Mouse (Mus musculus) left cerebral cortex, postnatal 25 days (tissue): Measurements from ENCODE around the gene Nrxn2. TPM values are rescaled to one million over a fixed set of nuclear protein-coding genes. Genes with fewer than 3 reads are reported as not detected.
A peak's percentile ranks its signal among the peaks of the same experiment; 100 is the strongest.

Source experiments
- DNase-seq, 2 experiments: peaks; one replicate each; pipeline ENCODE4 v3.0.0; 2022; ENCODE audit warnings: low spot score in 2 of 2, mixed read lengths in 1 of 2
- intact Hi-C: fragments of 180-260 bp; cut with DNase I; formaldehyde crosslinking; loops from one replicate; pipeline ENCODE4 v1.15.1; 2025
- total RNA-seq, 2 experiments: library from RNA; stranded (reverse); gene quantifications; 2 replicates each; pipeline ENCODE4 v1.2.3; 2021

Gene Nrxn2
- total RNA-seq, 2 experiments from 2014 or later, result 627 to 654 TPM

DNA sequence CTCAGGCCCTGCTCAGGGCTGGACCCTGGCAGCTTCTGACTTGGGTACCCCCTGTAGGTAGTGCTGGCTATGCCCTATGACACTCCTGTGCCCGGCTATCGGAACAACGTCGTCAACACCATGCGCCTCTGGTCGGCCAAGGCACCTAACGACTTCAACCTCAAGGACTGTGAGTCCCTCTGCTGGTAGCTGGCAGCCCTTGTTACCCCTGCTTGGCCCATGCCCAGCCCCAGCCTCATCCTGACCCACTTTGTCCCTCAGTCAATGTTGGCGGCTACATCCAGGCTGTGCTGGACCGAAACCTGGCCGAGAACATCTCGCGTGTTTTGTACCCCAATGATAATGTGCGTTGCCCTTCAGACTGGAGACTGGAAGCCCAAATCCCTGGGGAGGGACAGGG is 30.5 kb upstream of the Nrxn2 start:
- intact Hi-C loops, result no loop called here
- DNase-seq, result no peak

- intact Hi-C loops, result no loop called here
- no peak for DNase-seq
Measured at GRCm38 (mm10) chr19:6389803-6390202, 28.7 kb upstream of the Nrxn2 start.

GRCm38 (mm10) chr19:6390251-6390650 is 28.3 kb upstream of the Nrxn2 start:
- intact Hi-C loops, result no loop called here
- DNase-seq, result no peak

DNA sequence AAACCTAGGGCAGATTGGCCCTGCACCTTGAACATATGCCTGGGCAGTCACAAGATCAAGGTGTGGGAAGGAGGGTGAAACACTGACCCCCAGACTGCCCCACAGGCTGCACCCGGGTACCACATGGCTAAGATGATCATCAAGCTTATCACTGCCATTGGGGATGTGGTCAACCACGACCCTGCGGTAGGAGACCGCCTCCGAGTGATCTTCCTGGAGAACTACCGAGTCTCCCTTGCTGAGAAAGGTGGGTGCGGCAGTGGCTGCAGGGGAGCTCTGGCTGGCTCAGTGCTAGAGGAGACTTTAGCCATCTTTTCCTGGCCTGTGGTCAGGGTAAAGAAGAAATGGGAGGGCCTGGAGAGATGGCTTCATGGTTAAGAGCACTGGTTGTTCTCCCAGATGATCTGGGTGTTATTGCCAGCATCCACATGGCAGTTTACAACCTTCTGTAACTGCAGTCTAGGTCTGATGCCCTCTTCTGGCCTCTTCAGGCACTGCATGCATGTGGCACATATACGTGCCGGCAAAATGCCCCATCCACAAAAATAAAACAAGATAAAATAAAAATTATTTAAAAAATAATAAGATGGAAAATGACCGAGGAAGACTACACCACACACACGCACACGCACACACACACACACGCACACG is 25.7 kb upstream of the Nrxn2 start:
- intact Hi-C loops, result no loop called here

GRCm38 (mm10) chr19:6393637-6394036 is 24.9 kb upstream of the Nrxn2 start:
- intact Hi-C loops, result no loop called here
- DNase-seq, result no peak

More for the DNA sequence above, 25.7 kb upstream of the Nrxn2 start:
- DNase-seq, result no peak

DNA sequence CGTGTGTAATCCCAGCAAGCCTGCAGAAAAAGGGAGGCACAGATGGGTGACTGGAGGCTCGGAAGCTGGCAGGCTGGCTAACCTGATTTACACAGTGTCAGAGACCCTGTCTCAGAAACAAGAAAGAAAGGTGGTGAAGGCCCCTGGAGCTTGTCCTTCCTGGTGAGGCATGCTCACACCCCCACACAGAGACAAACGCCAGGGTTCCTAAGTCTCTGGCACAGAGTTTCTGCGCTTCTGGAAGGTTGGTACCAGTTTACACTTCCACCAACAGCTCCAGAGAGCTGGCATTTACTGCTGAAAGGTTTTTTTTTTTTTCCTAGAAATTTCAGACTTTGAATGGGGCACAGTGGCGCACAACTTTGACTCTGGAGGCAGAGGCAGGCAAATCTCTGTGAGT is 22.3 kb upstream of the Nrxn2 start:
- peak in 1 of 2 experiments; percentile 52 for DNase-seq
- intact Hi-C loops, result no loop called here

DNA sequence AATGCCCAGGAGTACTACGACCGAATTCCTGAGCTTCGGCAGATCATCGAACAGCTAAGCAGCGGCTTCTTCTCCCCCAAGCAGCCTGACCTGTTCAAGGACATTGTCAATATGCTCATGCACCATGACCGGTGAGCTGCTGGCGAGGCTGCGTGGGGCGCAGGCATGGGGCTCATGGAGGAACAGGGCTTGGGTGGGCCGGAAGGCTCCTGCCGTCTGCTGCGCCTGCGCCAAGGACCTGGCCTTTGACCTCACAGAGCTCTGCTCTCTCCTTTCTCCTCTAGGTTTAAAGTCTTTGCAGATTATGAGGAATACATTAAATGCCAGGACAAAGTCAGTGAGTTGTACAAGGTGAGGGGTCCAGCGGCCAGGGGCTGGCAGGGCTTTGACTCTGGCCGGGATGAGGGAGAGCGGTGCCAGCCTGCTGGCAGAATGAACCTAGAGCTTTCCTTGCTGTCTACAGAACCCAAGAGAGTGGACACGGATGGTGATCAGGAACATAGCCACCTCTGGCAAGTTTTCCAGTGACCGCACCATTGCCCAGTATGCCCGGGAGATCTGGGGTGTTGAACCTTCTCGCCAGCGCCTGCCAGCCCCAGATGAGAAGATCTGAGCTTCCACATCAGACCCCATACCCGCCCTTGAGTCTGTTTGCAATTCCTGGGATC is 20.8 kb upstream of the Nrxn2 start:
- no peak for DNase-seq

DNA sequence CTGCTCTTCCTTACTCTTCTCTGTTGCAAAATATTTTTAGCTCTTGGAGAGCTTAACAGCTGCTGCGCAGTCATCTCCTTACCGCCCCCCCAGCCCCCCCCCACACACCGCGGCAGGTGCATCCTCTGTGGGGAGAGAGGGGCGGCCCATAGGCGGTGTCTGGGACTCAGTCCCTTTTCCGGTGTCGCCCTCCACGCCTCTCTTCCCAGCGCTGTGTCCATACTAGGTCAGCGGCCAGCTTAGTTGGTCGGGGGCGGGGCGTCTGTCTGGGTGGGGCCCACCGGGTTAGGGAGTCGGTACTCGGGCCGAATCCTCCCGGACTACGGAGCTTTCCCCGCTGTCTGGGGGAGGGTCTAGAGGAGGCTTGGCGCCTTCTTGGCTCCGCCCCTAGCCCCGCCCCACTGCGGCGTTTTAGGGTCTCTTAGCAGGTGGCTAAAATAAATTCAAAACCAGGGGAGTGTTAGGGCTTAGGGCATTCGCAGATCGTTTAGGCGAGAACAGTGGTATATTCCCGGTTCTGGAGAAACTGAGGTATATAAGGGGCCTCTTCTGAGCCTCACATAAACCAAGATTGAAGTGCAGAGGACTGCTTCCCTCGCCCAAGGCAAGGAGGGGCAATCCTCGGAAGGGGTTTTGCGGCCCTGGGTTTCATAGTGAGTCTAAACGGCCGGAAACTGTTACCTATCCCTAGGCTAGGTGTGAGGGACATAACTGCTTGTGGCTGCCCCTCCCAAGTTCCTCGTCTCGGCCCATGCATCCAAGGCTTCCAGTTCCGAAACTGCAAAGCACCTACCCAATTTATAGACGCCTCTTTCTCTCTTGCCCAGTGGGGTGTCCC is 19.9 kb upstream of the Nrxn2 start:
- intact Hi-C loops, result no loop called here
- no peak for DNase-seq

More for the DNA sequence above, 20.8 kb upstream of the Nrxn2 start:
- intact Hi-C loops, result no loop called here

- DNase-seq, result no peak
- intact Hi-C loops, result no loop called here
Measured at GRCm38 (mm10) chr19:6399285-6400095, 19.0 kb upstream of the Nrxn2 start, which contains the start of gene Rasgrp2. Gene Rasgrp2 (plus strand): TSS chr19:6399340.

DNA sequence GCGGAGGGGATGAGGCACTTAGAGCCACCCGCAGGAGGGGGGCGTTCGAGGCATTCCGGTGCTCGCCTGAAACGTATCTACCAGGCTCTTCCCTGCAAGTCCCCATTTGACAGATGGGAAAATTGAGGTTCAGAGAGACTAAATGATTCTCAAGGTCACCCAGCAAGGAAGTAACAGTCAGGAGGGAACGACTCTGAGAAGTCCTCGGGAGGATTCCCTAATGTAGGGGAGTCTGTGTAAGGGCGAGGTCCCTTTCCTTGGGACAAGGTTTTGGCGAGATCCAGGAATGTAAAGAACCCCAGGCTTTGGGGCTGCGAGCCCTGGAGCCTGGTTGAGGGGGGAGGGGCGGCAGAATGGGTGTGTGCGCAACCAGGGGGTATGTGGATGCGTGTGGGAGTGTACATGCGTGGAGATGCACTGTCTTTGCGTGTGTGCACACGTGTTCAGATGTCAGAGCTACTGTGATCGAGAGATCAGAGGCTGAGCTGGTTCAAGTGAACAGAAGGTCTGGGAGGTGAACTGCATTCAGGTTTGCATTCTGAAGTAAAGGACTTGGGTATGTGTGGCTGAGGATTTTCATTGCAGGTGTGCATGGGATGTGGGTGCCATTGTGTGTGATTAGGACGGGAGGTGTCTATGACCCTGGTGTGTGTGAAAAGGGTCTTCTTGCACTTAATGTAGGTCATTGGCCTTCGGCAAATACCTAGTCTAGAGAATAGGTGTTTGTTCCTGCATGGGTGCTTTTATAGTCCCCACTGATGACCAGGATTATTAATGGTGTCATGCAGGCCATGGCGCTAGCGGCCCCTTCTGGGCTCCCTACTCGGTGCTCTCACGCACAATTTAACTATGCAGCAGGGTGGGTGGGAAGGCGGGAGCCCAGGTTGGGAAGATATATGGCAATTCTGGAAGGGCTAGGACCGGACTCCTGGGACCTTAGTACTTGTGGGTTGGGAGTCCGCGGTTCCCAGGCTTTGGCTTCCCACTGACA is 18.1 kb upstream of the Nrxn2 start:
- DNase-seq, result no peak
- intact Hi-C loops, result no loop called here

- intact Hi-C loops, result no loop called here
- peak in 1 of 2 experiments; percentile 49 for DNase-seq
Measured at GRCm38 (mm10) chr19:6401131-6401815, 17.3 kb upstream of the Nrxn2 start.

- intact Hi-C loops, result no loop called here
- no peak for DNase-seq
Measured at GRCm38 (mm10) chr19:6401951-6402350, 16.6 kb upstream of the Nrxn2 start.

DNA sequence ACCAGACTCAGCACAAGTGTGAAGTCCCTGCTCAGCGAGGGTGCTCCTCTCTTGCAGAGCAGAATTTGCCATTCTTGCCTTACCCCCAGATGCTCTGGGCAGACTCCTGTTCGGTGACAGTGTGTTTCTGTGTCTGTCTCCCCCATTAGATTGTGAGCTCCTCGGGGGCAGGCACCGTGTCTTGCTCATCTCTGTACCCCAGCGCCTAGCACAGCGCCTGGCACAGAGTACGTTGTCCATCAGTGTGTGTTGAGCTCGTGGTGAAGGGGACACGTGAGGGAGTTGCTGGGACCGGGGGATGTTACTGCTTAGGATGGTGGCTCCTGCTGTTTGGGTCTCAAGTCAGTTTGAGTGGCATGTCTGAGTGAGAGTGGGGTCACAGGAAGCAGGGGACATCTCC is 14.7 kb upstream of the Nrxn2 start:
- DNase-seq, result no peak
- intact Hi-C loops, result no loop called here

- no peak for DNase-seq
- intact Hi-C loops, result no loop called here
Measured at GRCm38 (mm10) chr19:6405433-6405832, 13.1 kb upstream of the Nrxn2 start.

GRCm38 (mm10) chr19:6407109-6407508 is 11.4 kb upstream of the Nrxn2 start:
- intact Hi-C loops, result no loop called here
- DNase-seq, result no peak

DNA sequence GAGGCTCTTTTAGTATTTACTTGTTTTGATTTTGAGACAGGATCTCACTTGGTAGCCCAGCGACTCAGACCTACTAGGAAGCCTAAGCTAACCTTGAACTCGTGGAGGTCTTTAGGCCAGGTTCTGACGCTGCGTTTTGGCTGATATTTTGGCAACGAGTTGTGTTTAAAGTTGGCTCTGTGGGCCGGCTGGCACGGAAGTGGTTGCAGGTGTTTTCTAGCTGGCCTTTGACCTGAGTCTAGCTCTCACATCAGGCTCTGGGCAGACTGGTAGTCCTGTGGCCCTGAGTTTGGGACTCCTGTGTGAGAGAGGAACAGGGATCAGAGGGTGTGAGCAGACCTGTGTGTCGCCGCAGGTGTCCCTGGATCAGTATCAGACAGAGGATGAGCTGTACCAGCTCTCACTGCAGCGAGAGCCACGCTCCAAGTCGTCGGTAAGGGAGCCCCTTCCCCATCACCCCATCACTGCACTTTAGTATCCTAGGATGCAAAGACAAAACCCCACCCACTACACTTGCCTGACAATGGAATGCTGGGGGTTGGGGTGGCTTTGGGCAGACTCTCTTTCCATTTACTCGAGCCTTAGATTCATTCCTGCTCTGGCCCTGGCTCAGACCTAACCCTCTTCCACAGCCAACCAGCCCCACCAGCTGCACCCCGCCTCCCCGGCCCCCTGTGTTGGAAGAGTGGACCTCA is 10.6 kb upstream of the Nrxn2 start:
- DNase-seq, result no peak
- intact Hi-C loops, result no loop called here

- intact Hi-C loops, result no loop called here
- no peak for DNase-seq
Measured at GRCm38 (mm10) chr19:6408749-6409148, 9.8 kb upstream of the Nrxn2 start.
